Mouse (Mus musculus) embryonic fibroblast, embryonic 13.5 days (primary cell): ENCODE results near the gene Usp48. TPM values are rescaled to one million over a fixed set of nuclear protein-coding genes. Genes with fewer than 3 reads are reported as not detected.
A peak's percentile ranks its signal among the peaks of the same experiment; 100 is the strongest.

ENCODE experiments used
- H3K27ac ChIP-seq: 2 replicates; pipeline ENCODE4 v1.5.1; 2012; ENCODE audit warnings: low read length, control low read depth, inconsistent platforms; ENCODE audit not compliant: insufficient read depth
- H3K4me1 ChIP-seq: 2 replicates; pipeline ENCODE4 v1.6.1; 2011; ENCODE audit warnings: low read length; ENCODE audit not compliant: control insufficient read depth, insufficient read depth
- H3K4me3 ChIP-seq: 2 replicates; pipeline ENCODE4 v1.5.1; 2011; ENCODE audit warnings: mild to moderate bottlenecking, control low read depth, low read length; ENCODE audit not compliant: insufficient read depth
- CTCF ChIP-seq: IDR thresholded peaks from 2 replicates; pipeline ENCODE4 v1.5.1; 2011; ENCODE audit warnings: mild to moderate bottlenecking, control low read depth, low read length, moderate library complexity, borderline replicate concordance; ENCODE audit not compliant: insufficient read depth
- POLR2A ChIP-seq: IDR thresholded peaks from 2 replicates; pipeline ENCODE4 v1.6.1; 2011; ENCODE audit warnings: low read depth, mild to moderate bottlenecking, control low read depth, low read length, moderate library complexity
- polyA plus RNA-seq: library from polyadenylated mRNA; stranded (reverse); fragments of >200 nt; gene quantifications from 2 replicates; pipeline ENCODE4 v1.2.4, GENCODE M21; 2011; ENCODE audit warnings: low read depth; ENCODE audit not compliant: missing spikeins, insufficient read length

Usp48 gene
- polyA plus RNA-seq, 1 experiment: 109 TPM

GRCm38 (mm10) chr4:137679979-137680550, 86.5 kb downstream of the Usp48 start:
- no peak overlapping the region for H3K27ac ChIP-seq
- no peaks in the 10 kb centered on the region for H3K4me1 ChIP-seq
- no peak overlapping the region for H3K4me3 ChIP-seq
- TF ChIP-seq POLR2A: no peak
- no peak for TF ChIP-seq CTCF

- Histone ChIP-seq H3K4me3 (no peak overlapping the region), H3K4me1 (no peaks in the 10 kb centered on the region), H3K27ac (no peak overlapping the region)
- TF ChIP-seq POLR2A: no peak
- no peak for TF ChIP-seq CTCF
Observed at GRCm38 (mm10) chr4:137680721-137681120, 87.2 kb downstream of the Usp48 start.

- Histone ChIP-seq H3K4me1 (no peaks in the 10 kb centered on the region), H3K4me3 (no peak overlapping the region), H3K27ac (no peak overlapping the region)
- TF ChIP-seq CTCF: no peak
- no peak for TF ChIP-seq POLR2A
Observed at GRCm38 (mm10) chr4:137681408-137682104, 88.0 kb downstream of the Usp48 start.

- TF ChIP-seq CTCF (peak; percentile 81), POLR2A (no peak)
- no peak overlapping the region for H3K4me3 ChIP-seq
- no peaks in the 10 kb centered on the region for H3K4me1 ChIP-seq
- H3K27ac ChIP-seq: no peak overlapping the region
Observed at GRCm38 (mm10) chr4:137682961-137683453, 89.5 kb downstream of the Usp48 start.

- TF ChIP-seq POLR2A (no peak), CTCF (no peak)
- Histone ChIP-seq H3K4me1 (no peaks in the 10 kb centered on the region), H3K4me3 (no peak overlapping the region), H3K27ac (no peak overlapping the region)
Observed at GRCm38 (mm10) chr4:137684830-137685343, 91.3 kb downstream of the Usp48 start.

GRCm38 (mm10) chr4:137686303-137686702, 92.7 kb downstream of the Usp48 start:
- TF ChIP-seq CTCF (no peak), POLR2A (no peak)
- H3K4me3 ChIP-seq: no peak overlapping the region
- no peaks in the 10 kb centered on the region for H3K4me1 ChIP-seq
- H3K27ac ChIP-seq: no peak overlapping the region

GRCm38 (mm10) chr4:137687234-137687825, 93.8 kb downstream of the Usp48 start:
- Histone ChIP-seq H3K27ac (no peak overlapping the region), H3K4me3 (no peak overlapping the region)
- TF ChIP-seq POLR2A (no peak), CTCF (no peak)

GRCm38 (mm10) chr4:137692107-137692902, 98.8 kb downstream of the Usp48 start:
- TF ChIP-seq POLR2A: no peak
- TF ChIP-seq CTCF: no peak
- Histone ChIP-seq H3K27ac (no peak overlapping the region), H3K4me3 (no peak overlapping the region), H3K4me1 (no peaks in the 10 kb centered on the region)

More at GRCm38 (mm10) chr4:137687234-137687825, 93.8 kb downstream of the Usp48 start:
- H3K4me1 ChIP-seq: no peaks in the 10 kb centered on the region

GRCm38 (mm10) chr4:137695300-137695699, 101.7 kb downstream of the Usp48 start:
- TF ChIP-seq CTCF: no peak
- no peak for TF ChIP-seq POLR2A
- Histone ChIP-seq H3K4me1 (no peaks in the 10 kb centered on the region), H3K27ac (no peak overlapping the region), H3K4me3 (no peak overlapping the region)
